Mouse (Mus musculus) kidney, adult 11 months (tissue): ENCODE measurements around the gene Nup214.

Source experiments
- DNase-seq: peaks from one replicate; pipeline ENCODE4 v3.0.0; 2022

Gene Nup214

GRCm38 (mm10) chr2:32077744-32078143 is 103.5 kb downstream of the Nup214 start:
- no peak for DNase-seq

- no peak for DNase-seq
Measured at GRCm38 (mm10) chr2:32078522-32078921, 104.3 kb downstream of the Nup214 start.

DNA sequence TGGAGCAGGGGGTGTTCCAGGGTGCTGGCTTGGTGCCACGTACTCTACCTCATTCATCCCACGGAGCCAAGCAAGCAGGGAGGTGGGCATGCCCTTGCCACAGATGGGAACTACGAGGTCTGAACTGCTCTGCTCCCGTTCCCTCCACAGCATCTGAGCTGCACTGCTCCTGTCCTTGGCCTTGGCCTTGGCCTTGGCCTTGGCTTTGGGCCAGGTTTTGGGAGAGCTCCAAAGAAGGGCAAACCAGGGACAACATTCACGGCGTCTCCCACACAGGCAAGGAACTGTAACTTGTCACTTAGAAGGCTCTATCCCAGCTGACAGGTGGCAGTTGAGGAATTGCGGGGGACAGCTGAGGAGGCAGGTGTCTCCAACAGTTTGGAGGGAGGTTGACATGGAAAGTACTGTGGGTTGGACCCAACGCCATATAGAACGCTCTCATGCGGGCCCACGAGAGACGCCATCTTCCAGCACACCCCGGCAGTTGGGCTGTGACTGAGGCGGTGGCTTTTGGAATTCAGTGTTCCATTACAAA is 105.0 kb downstream of the Nup214 start:
- DNase-seq = no peak

GRCm38 (mm10) chr2:32080681-32081080 is 106.4 kb downstream of the Nup214 start:
- DNase-seq = no peak

DNA sequence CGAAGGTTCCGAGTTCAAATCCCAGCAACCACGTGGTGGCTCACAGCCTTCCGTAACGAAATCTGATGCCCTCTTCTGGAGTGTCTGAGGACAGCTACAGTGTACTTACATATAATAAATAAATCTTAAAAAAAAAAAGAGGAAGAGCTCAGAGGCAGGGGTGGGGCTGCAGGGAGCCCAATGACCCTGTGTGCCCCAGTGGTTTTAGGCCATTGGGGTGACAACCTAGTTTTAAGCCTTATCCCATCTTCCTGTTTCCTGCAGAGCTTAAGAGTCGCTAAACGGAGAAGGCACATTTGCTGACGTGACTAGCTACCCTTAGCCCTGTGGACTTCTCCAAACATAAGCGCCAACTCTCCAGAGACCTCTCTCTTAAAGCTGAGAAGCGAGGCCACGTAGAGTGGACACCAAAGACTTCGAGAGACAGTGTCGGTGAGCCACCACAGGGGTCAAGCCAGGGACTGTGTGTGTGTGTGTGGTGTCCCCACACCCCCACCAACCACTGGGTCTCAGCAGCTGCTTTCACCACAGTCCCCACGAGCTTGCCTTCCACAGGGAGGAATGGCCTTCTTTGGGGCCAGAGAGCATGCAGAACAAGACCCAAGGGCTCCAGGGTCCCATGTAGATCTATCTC is 107.2 kb downstream of the Nup214 start:
- no peak for DNase-seq

- no peak for DNase-seq
Measured at GRCm38 (mm10) chr2:32082229-32082628, 108.0 kb downstream of the Nup214 start.

DNA sequence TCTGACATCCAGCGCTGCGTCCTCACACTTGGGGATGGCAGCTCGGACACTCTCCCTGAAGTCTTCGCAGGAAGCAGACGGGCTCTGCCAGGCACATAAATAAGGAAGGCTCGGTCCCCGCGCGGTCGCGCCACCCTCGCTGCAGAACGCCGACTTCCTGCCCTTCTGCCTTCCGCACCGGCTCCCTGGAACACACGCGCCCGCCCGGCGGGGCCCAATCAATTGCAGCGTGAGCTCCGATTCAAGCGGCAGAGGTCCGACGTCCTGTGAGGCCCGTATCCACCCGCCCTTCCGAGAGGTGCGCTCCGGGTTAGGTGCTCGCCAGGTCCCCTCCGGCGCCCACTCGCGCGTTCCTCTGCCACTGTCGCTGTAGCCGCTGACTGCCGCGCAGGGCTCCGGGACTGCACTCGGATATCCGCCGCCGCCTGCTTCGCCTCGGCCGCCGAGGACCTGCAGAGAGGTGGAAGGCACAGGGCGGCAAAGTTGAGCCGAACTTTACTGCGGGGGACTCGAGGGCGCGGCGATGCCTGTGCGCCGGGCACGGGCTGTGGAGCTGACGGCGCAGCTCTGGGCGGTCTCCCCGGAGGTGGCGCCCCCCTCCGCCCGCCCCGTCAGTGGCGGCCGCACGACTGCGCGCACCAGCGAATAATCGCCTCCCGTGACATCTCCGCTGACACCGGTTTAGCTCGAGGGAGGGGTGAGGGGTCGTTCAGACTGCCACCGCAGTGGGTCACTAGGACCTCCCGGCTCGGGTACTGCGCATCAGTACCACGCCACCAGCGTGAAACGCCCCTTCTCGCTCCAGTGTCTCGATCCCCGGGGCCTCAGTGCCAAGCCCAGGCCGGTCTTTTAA is 109.1 kb downstream of the Nup214 start:
- DNase-seq = no peak

GRCm38 (mm10) chr2:32084111-32084871 is 110.1 kb downstream of the Nup214 start, which contains the start of gene Fam78a:
TSS of gene Fam78a (minus strand) at chr2:32084857.
- no peak for DNase-seq

DNA sequence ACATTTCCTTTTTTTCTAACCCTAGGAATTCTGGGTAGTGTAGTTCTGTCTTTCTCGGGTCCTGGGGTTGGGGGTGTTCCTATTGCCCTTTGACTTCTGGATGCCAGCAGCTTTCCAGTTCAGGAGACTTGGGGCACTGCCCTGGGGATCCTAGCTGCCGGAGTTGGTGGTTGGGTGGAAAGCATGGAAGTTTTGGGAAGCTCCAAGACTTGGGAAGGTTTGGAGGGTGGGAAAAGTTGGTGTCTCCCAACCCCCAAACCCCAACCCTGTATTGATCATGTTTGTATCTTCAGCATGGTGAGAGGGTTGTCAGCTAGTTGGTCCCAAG is 110.6 kb downstream of the Nup214 start:
- no peak for DNase-seq

GRCm38 (mm10) chr2:32085231-32085630 is 111.0 kb downstream of the Nup214 start:
- DNase-seq = no peak

DNA sequence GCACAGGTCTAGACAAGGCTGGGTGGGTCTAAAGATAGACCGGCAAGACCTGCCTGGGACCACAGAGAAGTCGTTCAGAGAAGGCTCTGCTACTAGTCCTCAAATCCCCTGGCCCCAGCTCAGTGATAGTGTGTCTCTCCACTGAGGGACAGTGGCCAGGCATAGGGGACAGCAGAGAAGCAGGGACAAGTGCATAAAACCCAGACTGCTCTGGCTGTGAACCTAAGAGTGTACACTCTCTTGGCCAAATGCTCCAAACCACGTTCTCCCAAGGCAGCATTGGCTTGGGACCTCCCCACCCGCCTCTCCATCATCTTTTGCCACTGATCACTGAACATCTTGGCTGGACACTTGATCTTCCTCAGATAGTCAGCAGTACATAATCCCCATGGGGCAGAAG is 113.4 kb downstream of the Nup214 start:
- no peak for DNase-seq

- no peak for DNase-seq
Measured at GRCm38 (mm10) chr2:32088372-32088981, 114.2 kb downstream of the Nup214 start.

DNA sequence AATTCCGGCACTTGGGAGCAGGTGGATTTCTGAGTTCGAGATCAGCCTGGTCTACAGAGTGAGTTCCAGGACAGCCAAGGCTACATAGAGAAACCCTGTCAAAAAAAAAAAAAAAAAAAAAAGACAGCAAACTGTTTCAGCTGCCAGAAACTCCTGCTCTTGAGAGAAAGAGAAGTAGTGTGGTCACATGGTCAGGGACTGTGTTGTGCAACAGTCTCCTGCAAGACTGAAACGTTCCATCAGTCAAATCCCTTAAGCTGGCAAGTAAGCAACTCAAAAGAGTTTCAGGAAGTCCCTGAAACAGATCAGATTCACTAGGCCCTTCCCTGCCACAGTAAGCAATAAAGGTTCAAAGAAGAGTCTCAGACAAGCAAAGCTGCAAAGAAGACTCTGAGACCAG is 115.4 kb downstream of the Nup214 start:
- no peak for DNase-seq

DNA sequence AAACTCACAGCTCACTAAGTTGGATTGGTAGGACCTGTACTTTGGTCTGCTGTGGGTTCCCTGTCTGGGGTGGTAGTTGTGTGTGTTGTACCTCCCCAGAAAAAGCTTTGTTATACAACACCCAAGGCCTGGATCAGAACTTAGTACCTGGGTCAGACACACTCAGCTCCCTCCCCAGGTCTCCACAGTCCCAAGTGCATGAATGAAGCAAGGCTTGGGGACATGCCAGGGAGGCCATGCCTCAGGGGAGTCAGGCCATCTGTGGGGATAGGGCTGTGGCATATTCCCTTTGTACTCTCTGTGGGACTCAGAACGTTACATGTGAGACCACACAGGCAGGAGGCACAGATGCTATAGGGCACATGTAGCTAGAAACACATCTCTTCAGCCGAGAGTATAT is 115.9 kb downstream of the Nup214 start:
- no peak for DNase-seq

GRCm38 (mm10) chr2:32091956-32092355 is 117.7 kb downstream of the Nup214 start:
- peak; percentile 59 for DNase-seq

DNA sequence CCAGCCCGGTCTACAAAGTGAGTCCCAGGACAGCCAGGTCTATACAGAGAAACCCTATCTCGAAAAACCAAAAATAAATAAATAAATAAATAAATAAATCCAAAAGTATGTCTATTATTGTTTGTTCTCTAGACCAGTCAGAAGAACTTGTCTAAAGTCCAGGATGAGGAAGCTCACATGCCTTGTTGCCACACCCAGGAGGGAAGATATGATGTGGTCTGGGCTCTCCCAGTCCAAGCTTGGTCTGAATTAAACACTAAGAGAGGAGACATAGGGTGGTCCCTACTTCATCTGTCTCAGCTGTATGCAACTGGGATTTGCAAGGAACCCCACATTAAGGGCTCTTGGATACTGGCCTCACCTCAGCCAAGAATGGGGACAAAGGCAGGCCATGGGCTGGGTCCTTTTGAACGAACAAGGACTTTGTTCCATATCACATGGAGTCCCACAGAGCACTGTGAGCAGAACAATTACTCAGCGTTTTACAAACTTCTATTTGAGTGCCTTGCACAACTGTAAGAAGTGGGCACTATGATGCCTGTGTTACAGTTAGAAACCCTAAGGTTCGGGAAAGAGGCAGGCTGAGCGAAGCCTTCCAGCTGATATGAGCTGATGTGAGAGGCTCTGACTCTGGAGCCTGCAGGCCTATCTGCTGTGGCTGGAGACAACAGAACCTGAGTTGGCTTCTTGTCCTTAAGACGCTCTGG is 119.9 kb downstream of the Nup214 start:
- no peak for DNase-seq

DNA sequence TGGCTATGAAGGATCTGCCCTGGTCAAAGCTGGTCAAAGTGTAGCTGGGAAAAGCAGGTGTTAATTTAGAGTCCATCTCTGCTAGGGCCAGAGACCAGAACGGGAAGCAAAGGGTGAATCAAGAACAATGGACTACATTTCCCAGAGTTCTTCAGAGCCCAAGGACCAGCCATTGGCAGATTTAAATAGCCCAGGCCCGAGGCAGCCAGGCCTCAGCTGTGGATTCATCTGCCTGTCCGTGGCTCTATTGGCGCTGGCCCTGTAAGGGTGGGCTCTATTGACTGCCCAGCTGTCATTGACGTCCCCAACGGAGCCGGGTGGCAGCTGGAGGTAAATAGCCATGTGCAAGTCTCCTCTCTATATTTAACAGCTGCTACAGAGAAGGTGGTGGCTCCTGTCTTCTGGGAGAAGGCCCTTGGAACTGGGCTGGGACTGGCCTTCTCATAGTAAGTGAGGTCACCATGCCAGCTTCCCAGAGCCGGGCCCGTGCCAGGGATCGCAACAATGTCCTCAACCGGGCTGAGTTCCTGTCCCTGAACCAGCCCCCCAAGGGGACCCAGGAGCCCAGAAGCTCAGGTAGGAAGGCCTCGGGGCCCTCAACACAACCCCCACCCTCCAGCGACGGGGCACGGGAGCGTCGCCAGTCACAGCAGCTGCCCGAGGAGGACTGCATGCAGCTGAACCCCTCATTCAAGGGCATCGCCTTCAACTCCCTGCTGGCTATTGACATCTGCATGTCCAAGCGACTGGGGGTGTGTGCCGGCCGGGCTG is 121.3 kb downstream of the Nup214 start, which contains the start of gene Plpp7:
Gene Plpp7, plus strand, starts transcription at position 178 of the 771 bp plus-strand sequence.
- peak; percentile 47 for DNase-seq

DNA sequence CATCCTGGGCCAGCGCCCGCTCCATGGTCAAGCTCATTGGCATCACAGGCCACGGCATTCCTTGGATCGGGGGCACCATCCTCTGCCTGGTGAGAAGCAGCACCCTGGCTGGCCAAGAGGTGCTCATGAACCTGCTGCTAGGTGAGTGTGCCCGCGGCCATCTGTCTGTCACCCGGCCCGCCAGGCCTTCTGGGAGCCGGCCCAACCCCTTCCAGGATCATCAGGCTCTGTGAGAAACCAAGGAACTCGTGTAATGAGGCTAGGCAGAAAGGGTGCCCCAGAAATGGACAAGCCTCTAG is 121.8 kb downstream of the Nup214 start:
- no peak for DNase-seq

GRCm38 (mm10) chr2:32102944-32103343 is 128.7 kb downstream of the Nup214 start:
- no peak for DNase-seq

DNA sequence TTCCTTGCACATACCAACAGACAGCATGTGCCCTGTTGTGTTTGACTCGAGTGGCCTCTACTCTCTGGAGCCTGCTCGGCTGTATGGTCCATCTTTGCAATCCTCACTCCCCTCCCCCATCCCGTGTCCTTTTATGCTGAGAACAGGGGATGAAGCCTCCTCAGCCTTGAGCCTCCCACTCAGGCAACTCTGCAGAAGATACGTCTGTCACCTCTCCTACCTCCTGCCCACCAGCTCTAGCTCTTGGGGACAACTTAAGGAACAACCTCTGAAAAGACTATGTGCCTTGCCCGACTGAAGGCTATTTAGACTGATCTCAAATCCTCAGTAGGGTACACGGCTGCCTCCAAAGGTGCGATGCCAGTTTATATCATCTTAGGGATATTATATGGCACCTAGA is 129.3 kb downstream of the Nup214 start:
- no peak for DNase-seq
